Mouse (Mus musculus): ENCODE results near the gene Ckm. TPM values are rescaled to one million over a fixed set of nuclear protein-coding genes. Genes with fewer than 3 reads are reported as not detected.

Gene Ckm
- total and polyA plus RNA-seq, 3 experiments, result not detected

GRCm38 (mm10) chr7:19373367-19373766, 31.2 kb upstream of the Ckm start:
- no peak overlapping the region for H3K27ac ChIP-seq (ENCODE audit: control insufficient read depth, low read depth, low read length)
- no peak for DNase-seq (ENCODE audit: low read depth, low spot score)
- no peak overlapping the region for H3K9ac ChIP-seq (ENCODE audit: control insufficient read depth, low read depth, low read length, poor library complexity, severe bottlenecking)
- no peaks in the 10 kb centered on the region for H3K27me3 ChIP-seq (ENCODE audit: control insufficient read depth in 1 of 2, insufficient read depth in 2 of 2, low read length in 2 of 2)
- no peaks in the 10 kb centered on the region for H3K4me1 ChIP-seq (ENCODE audit: control insufficient read depth in 1 of 2, insufficient read depth in 2 of 2, low read length in 2 of 2)
- no peak overlapping the region for H3K4me3 ChIP-seq (ENCODE audit: control insufficient read depth in 1 of 2, insufficient read depth in 1 of 2, low read depth in 2 of 2, low read length in 2 of 2)
- H3K36me3 ChIP-seq (ENCODE audit: control insufficient read depth in 1 of 2, insufficient read depth in 2 of 2, low read length in 2 of 2), result no peaks in the 10 kb centered on the region
- no peaks in the 10 kb centered on the region for H3K9me3 ChIP-seq (replicated peaks; ENCODE audit: insufficient read depth, low read length)
- TF ChIP-seq POLR2AphosphoS2 (IDR thresholded peaks at IDR 0.05; ENCODE audit: low read length), result no peak
- TF ChIP-seq HCFC1 (IDR thresholded peaks at IDR 0.05; ENCODE audit: low read depth, low read length), result peak; percentile 68
- no peak for TF ChIP-seq UBTF (IDR thresholded peaks at IDR 0.05; ENCODE audit: borderline replicate concordance, insufficient read depth, low read depth, low read length)
- no peaks in the 10 kb centered on the region for H3K79me2 ChIP-seq (ENCODE audit: control insufficient read depth, insufficient read depth, low read length, poor library complexity)

GRCm38 (mm10) chr7:19375368-19375767, 29.2 kb upstream of the Ckm start:
- Histone ChIP-seq H3K79me2 (ENCODE audit: control insufficient read depth, insufficient read depth, low read length, poor library complexity) (no peaks in the 10 kb centered on the region), H3K9ac (ENCODE audit: control insufficient read depth, low read depth, low read length, poor library complexity, severe bottlenecking) (no peak overlapping the region), H3K4me1 (ENCODE audit: control insufficient read depth in 1 of 2, insufficient read depth in 2 of 2, low read length in 2 of 2) (no peaks in the 10 kb centered on the region), H3K27ac (ENCODE audit: control insufficient read depth, low read depth, low read length) (no peak overlapping the region), H3K4me3 (ENCODE audit: control insufficient read depth in 1 of 2, insufficient read depth in 1 of 2, low read depth in 2 of 2, low read length in 2 of 2) (no peak overlapping the region), H3K36me3 (ENCODE audit: control insufficient read depth in 1 of 2, insufficient read depth in 2 of 2, low read length in 2 of 2) (no peaks in the 10 kb centered on the region), H3K27me3 (ENCODE audit: control insufficient read depth in 1 of 2, insufficient read depth in 2 of 2, low read length in 2 of 2) (no peaks in the 10 kb centered on the region), H3K9me3 (replicated peaks; ENCODE audit: insufficient read depth, low read length) (no peaks in the 10 kb centered on the region)
- DNase-seq (ENCODE audit: low read depth, low spot score), result no peak
- TF ChIP-seq CTCF (IDR thresholded peaks at IDR 0.05 in 2 of 3, conservative IDR thresholded peaks at IDR 0.05 in 1 of 3; ENCODE audit: control insufficient read depth in 1 of 3, insufficient read depth in 1 of 3, low read depth in 2 of 3, low read length in 3 of 3, poor library complexity in 1 of 3, severe bottlenecking in 1 of 3), result no peak
- no peak for TF ChIP-seq ZMIZ1 (IDR thresholded peaks at IDR 0.05; ENCODE audit: low read depth, low read length)
- TF ChIP-seq RCOR1 (IDR thresholded peaks at IDR 0.05; ENCODE audit: low read depth, low read length), result no peak
- no peak for TF ChIP-seq MYC (IDR thresholded peaks at IDR 0.05; ENCODE audit: low read depth, low read length)
- no peak for TF ChIP-seq MYB (IDR thresholded peaks at IDR 0.05; ENCODE audit: low read depth, low read length)
- TF ChIP-seq KAT2A (conservative IDR thresholded peaks at IDR 0.05; ENCODE audit: low read depth, low read length), result no peak
- TF ChIP-seq ZKSCAN1 (IDR thresholded peaks at IDR 0.05; ENCODE audit: low read depth, low read length), result no peak
- no peak for TF ChIP-seq POLR2AphosphoS5 (IDR thresholded peaks at IDR 0.05; ENCODE audit: borderline replicate concordance, low read depth, low read length)
- TF ChIP-seq SMC3 (IDR thresholded peaks at IDR 0.05; ENCODE audit: low read depth, low read length), result no peak
- TF ChIP-seq ETS1 (IDR thresholded peaks at IDR 0.05; ENCODE audit: low read depth, low read length), result no peak
- TF ChIP-seq CHD1 (IDR thresholded peaks at IDR 0.05; ENCODE audit: low read depth, low read length), result no peak
- TF ChIP-seq POLR2A (IDR thresholded peaks at IDR 0.05; ENCODE audit: control insufficient read depth in 1 of 2, insufficient read depth in 1 of 2, low read depth in 1 of 2, low read length in 2 of 2, poor library complexity in 1 of 2), result no peak
- TF ChIP-seq MEF2A (IDR thresholded peaks at IDR 0.05; ENCODE audit: extremely low read depth, insufficient replicate concordance, low read depth, low read length, poor library complexity, severe bottlenecking), result no peak
- no peak for TF ChIP-seq USF1 (IDR thresholded peaks at IDR 0.05; ENCODE audit: low read depth, low read length)
